Mouse (Mus musculus): ENCODE results near the gene Sgk2.

Sgk2 gene

GRCm38 (mm10) chr2:163061203-163062118 is 74.3 kb downstream of the Sgk2 start:
- no peak for DNase-seq

- DNase-seq = no peak
Observed at GRCm38 (mm10) chr2:163062119-163062508, 75.0 kb downstream of the Sgk2 start.
